Mouse (Mus musculus): ENCODE data around the gene Zfp1. TPM values are rescaled to one million over a fixed set of nuclear protein-coding genes. Genes with fewer than 3 reads are reported as not detected.
A peak's percentile ranks its signal among the peaks of the same experiment; 100 is the strongest.

The Zfp1 gene
- polyA plus RNA-seq, 1 experiment, result 7.5 TPM

DNA sequence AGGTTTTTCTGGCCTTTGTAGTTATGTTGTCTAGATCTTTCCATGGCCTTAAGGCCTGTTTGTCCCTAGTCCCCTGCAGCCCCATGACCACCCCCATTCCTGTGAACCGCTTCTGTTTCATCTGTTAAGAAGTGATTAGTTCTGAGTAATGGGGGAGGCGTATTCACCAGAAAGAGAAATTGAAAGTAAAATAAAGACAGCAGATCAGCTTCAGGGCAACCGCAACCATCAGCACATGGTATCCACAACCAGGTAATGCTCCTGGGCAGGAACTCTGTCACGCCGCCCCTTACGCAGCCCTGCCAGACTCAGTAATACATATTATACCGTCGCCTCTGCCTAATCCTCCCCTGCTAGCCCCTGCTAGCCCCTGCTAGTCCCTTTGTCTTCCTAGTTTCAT, 2.5 kb downstream of the Zfp1 start:
- Histone ChIP-seq H3K36me3 (ENCODE audit: control insufficient read depth, insufficient read depth, low read length) (no peaks in the 10 kb centered on the region), H3K4me3 (ENCODE audit: insufficient read depth, low read depth, low read length) (no peak overlapping the region), H3K27ac (ENCODE audit: insufficient read depth, low read depth, low read length) (no peak overlapping the region), H3K27me3 (replicated peaks; ENCODE audit: control insufficient read depth, insufficient read depth, low read length) (no peaks in the 10 kb centered on the region), H3K4me1 (ENCODE audit: control insufficient read depth, insufficient read depth, low read length) (peaks cover 6% of the 10 kb centered on the region; the same call in 1 of the 2 replicates)
- 94% methylated on average over 8 of the region's 8 CpGs for WGBS
- no peak for DNase-seq
- TF ChIP-seq POLR2A (IDR thresholded peaks at IDR 0.05; ENCODE audit: low read depth, low read length) (no peak), CTCF (conservative IDR thresholded peaks at IDR 0.05; ENCODE audit: insufficient read depth, insufficient read length, low read depth, low read length) (no peak)

DNA sequence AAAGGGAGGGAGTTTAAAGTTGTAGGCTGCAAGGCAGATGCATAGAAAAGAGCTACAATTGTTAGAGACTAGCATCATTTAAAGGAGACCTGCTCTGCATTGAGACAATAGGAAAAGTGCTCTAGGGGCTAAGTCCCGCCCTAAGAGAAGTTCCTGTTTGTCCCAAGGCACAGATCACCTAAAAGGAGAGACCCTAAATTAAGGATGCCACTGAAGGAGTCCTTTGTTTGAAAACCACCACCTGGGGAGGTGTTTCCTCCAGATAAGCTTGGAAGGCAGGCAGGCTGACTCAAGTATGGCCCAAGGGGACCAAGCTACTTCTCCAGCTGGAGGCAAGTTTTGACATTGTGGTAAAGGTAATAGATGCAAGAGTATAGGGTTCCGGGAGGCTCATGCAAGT, 5.6 kb downstream of the Zfp1 start:
- 86% methylated on average over 2 of the region's 2 CpGs for WGBS

DNA sequence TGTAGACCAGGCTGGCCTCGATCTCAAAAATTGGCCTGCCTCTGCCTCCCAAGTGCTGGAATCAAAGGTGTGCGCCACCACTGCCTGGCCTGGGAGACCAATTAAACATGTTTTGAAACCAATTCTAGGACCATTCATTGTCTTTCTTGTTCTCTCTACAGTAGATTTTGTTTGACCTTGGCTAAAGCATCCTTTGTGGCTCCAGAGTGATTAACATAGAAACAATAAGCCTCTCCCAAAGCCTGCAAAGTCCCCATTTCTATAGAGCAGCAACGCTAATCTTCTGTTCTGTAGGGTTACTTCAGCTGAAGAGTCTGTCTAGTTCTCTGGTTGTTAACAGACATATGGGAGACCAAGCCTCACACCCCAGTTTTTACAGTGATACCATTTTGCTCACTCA, 7.5 kb downstream of the Zfp1 start:
- 98% methylated on average over 3 of the region's 3 CpGs for WGBS
- TF ChIP-seq POLR2A (IDR thresholded peaks at IDR 0.05; ENCODE audit: low read depth, low read length) (no peak), CTCF (conservative IDR thresholded peaks at IDR 0.05; ENCODE audit: insufficient read depth, insufficient read length, low read depth, low read length) (no peak)
- Histone ChIP-seq H3K27ac (ENCODE audit: insufficient read depth, low read depth, low read length) (no peak overlapping the region), H3K36me3 (ENCODE audit: control insufficient read depth, insufficient read depth, low read length) (no peaks in the 10 kb centered on the region), H3K4me3 (ENCODE audit: insufficient read depth, low read depth, low read length) (no peak overlapping the region), H3K4me1 (ENCODE audit: control insufficient read depth, insufficient read depth, low read length) (peaks cover 4% of the 10 kb centered on the region; the same call in 1 of the 2 replicates), H3K27me3 (replicated peaks; ENCODE audit: control insufficient read depth, insufficient read depth, low read length) (no peaks in the 10 kb centered on the region)
- DNase-seq, result no peak

More for the DNA sequence above, 5.6 kb downstream of the Zfp1 start:
- Histone ChIP-seq H3K4me1 (ENCODE audit: control insufficient read depth, insufficient read depth, low read length) (no peaks in the 10 kb centered on the region; the same call in 1 of the 2 replicates), H3K4me3 (ENCODE audit: insufficient read depth, low read depth, low read length) (no peak overlapping the region), H3K36me3 (ENCODE audit: control insufficient read depth, insufficient read depth, low read length) (no peaks in the 10 kb centered on the region), H3K27ac (ENCODE audit: insufficient read depth, low read depth, low read length) (no peak overlapping the region), H3K27me3 (replicated peaks; ENCODE audit: control insufficient read depth, insufficient read depth, low read length) (no peaks in the 10 kb centered on the region)
- TF ChIP-seq CTCF (conservative IDR thresholded peaks at IDR 0.05; ENCODE audit: insufficient read depth, insufficient read length, low read depth, low read length) (no peak), POLR2A (IDR thresholded peaks at IDR 0.05; ENCODE audit: low read depth, low read length) (no peak)
- no peak for DNase-seq

DNA sequence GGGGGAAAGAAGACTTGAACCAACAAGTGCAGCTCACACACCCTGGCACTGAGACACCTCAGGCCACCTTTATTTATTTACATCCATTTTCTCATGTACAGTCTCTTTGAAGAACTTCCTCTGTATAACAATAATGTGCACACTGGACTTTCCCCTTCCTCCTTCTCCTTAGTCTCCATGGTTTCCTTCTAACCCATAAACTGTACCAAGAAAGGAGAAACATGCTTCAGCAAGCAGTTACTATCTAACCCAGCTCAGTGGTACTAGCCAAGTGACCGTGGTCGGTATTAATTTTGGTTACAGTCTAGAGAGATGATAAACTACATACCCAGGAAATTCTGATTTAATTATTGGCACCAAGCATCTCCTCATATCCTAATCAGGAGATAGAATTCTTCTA, 10.3 kb downstream of the Zfp1 start:
- Histone ChIP-seq H3K27me3 (replicated peaks; ENCODE audit: control insufficient read depth, insufficient read depth, low read length) (no peaks in the 10 kb centered on the region), H3K27ac (ENCODE audit: insufficient read depth, low read depth, low read length) (no peak overlapping the region), H3K4me1 (ENCODE audit: control insufficient read depth, insufficient read depth, low read length) (peaks cover 21% of the 10 kb centered on the region), H3K4me3 (ENCODE audit: insufficient read depth, low read depth, low read length) (no peak overlapping the region), H3K36me3 (ENCODE audit: control insufficient read depth, insufficient read depth, low read length) (no peaks in the 10 kb centered on the region)
- TF ChIP-seq POLR2A (IDR thresholded peaks at IDR 0.05; ENCODE audit: low read depth, low read length) (no peak), CTCF (conservative IDR thresholded peaks at IDR 0.05; ENCODE audit: insufficient read depth, insufficient read length, low read depth, low read length) (no peak)
- 46% methylated on average over 2 of the region's 2 CpGs for WGBS
- peak; percentile 76 for DNase-seq

GRCm38 (mm10) chr8:111657312-111657854, 14.2 kb downstream of the Zfp1 start:
- H3K27ac ChIP-seq (ENCODE audit: insufficient read depth, low read depth, low read length), result no peak overlapping the region
- no peak for DNase-seq
- no peak overlapping the region for H3K4me3 ChIP-seq (ENCODE audit: insufficient read depth, low read depth, low read length)
- peaks cover 27% of the 10 kb centered on the region for H3K4me1 ChIP-seq (ENCODE audit: control insufficient read depth, insufficient read depth, low read length)
- WGBS, result 34% methylated on average over 1 of the region's 1 CpGs
- TF ChIP-seq POLR2A (IDR thresholded peaks at IDR 0.05; ENCODE audit: low read depth, low read length) (no peak), CTCF (conservative IDR thresholded peaks at IDR 0.05; ENCODE audit: insufficient read depth, insufficient read length, low read depth, low read length) (no peak)
- no peaks in the 10 kb centered on the region for H3K27me3 ChIP-seq (replicated peaks; ENCODE audit: control insufficient read depth, insufficient read depth, low read length)
- no peaks in the 10 kb centered on the region for H3K36me3 ChIP-seq (ENCODE audit: control insufficient read depth, insufficient read depth, low read length)

DNA sequence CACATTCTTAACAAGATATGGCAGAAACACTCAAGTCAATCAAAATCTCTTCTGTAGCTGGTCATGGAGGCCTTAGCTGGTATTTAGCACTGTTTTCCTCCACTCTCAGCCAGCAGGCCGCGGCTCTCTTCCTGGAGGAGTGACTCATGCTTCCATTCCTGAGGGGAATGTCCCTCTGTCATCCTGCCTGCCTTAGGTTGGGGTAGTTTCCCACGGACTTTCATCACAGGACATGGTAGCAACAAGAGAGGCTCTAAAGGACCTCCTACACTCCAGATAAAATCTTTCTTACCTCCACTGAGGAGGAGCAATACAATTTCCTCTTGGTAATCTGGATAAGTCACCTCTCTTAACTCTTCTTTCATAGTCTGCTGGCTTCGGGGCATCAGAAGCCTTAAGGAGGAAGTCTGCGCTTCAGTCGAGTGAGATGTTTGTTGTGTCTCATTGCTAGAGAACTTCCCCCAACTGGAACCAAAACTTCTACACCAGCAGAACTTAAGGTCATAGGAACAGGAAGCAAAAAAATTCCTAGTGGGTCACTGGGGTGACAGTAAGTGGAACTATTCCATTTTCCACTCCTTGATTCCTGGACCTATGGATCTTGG, 15.7 kb downstream of the Zfp1 start:
- Histone ChIP-seq H3K27ac (ENCODE audit: insufficient read depth, low read depth, low read length) (peak overlapping the region; percentile 62), H3K4me3 (ENCODE audit: insufficient read depth, low read depth, low read length) (no peak overlapping the region), H3K4me1 (ENCODE audit: control insufficient read depth, insufficient read depth, low read length) (peaks cover 27% of the 10 kb centered on the region), H3K36me3 (ENCODE audit: control insufficient read depth, insufficient read depth, low read length) (no peaks in the 10 kb centered on the region), H3K27me3 (replicated peaks; ENCODE audit: control insufficient read depth, insufficient read depth, low read length) (no peaks in the 10 kb centered on the region)
- TF ChIP-seq CTCF (conservative IDR thresholded peaks at IDR 0.05; ENCODE audit: insufficient read depth, insufficient read length, low read depth, low read length) (no peak), POLR2A (IDR thresholded peaks at IDR 0.05; ENCODE audit: low read depth, low read length) (no peak)
- 38% methylated on average over 6 of the region's 6 CpGs for WGBS
- peak; percentile 22 for DNase-seq

DNA sequence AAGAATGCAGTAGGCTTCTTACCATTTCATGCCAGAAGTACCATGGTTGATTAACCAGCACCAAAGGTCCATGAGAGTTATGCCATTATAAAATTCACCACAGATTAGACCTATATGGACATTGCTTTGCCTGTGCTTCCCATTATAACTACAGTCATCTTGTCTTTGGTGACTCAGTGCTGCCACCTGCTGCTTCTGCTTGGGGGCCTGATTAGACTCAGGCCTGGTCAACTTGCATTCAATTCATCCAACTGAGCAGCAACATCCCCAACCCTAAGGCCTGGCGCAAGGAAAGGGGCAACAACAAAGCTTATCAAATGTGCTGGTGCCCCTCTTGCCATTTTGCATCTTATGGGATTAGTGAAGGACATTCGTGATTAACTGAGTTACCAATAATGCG, 19.3 kb downstream of the Zfp1 start:
- no peak overlapping the region for H3K27ac ChIP-seq (ENCODE audit: insufficient read depth, low read depth, low read length)
- H3K4me3 ChIP-seq (ENCODE audit: insufficient read depth, low read depth, low read length), result no peak overlapping the region
- no peaks in the 10 kb centered on the region for H3K36me3 ChIP-seq (ENCODE audit: control insufficient read depth, insufficient read depth, low read length)
- 88% methylated on average over 3 of the region's 3 CpGs for WGBS
- H3K4me1 ChIP-seq (ENCODE audit: control insufficient read depth, insufficient read depth, low read length), result peaks cover 13% of the 10 kb centered on the region
- no peaks in the 10 kb centered on the region for H3K27me3 ChIP-seq (replicated peaks; ENCODE audit: control insufficient read depth, insufficient read depth, low read length)
- TF ChIP-seq CTCF (conservative IDR thresholded peaks at IDR 0.05; ENCODE audit: insufficient read depth, insufficient read length, low read depth, low read length) (peak; percentile 92), POLR2A (IDR thresholded peaks at IDR 0.05; ENCODE audit: low read depth, low read length) (no peak)
- peak; percentile 90 for DNase-seq

All from kidney, adult 2 months (tissue).